Mouse (Mus musculus) heart, embryonic 13.5 days (tissue): Measurements from ENCODE around the gene Ppp6r1. TPM values are rescaled to one million over a fixed set of nuclear protein-coding genes. Genes with fewer than 3 reads are reported as not detected.
A peak's percentile ranks its signal among the peaks of the same experiment; 100 is the strongest.

Experiments used
- ATAC-seq: fragments of 200-750 bp; cut with Nextera tagmentation; 2 replicates; pipeline ENCODE4 v1.8.0; 2017; ENCODE audit warnings: moderate TSS enrichment; ENCODE audit not compliant: insufficient number of reproducible peaks, low FRiP score, low TSS enrichment; ENCODE audit errors: extremely low read depth
- H3K27ac ChIP-seq: fragments of 300-500 bp; sonication (generic); replicated peaks from 2 replicates; pipeline ENCODE4 v1.5.1; 2015; ENCODE audit warnings: moderate library complexity, mild to moderate bottlenecking, inconsistent platforms
- H3K27me3 ChIP-seq: fragments of 300-500 bp; sonication (generic); replicated peaks from 2 replicates; pipeline ENCODE4 v1.6.1; 2015; ENCODE audit warnings: mild to moderate bottlenecking, inconsistent platforms
- H3K36me3 ChIP-seq: fragments of 300-500 bp; sonication (generic); 2 replicates; pipeline ENCODE4 v1.6.1; 2015; ENCODE audit warnings: mild to moderate bottlenecking, inconsistent platforms
- H3K4me1 ChIP-seq: fragments of 300-500 bp; sonication (generic); 2 replicates; pipeline ENCODE4 v1.6.1; 2015; ENCODE audit warnings: inconsistent platforms
- H3K4me2 ChIP-seq: fragments of 300-500 bp; sonication (generic); 2 replicates; pipeline ENCODE4 v1.6.1; 2015; ENCODE audit warnings: inconsistent platforms, mild to moderate bottlenecking, moderate library complexity
- H3K4me3 ChIP-seq: fragments of 300-500 bp; sonication (generic); 2 replicates; pipeline ENCODE4 v1.5.1; 2015; ENCODE audit warnings: moderate library complexity, mild to moderate bottlenecking, inconsistent platforms
- H3K9ac ChIP-seq: fragments of 300-500 bp; sonication (generic); 2 replicates; pipeline ENCODE4 v1.6.1; 2015; ENCODE audit warnings: inconsistent platforms, mild to moderate bottlenecking, moderate library complexity
- H3K9me3 ChIP-seq: fragments of 300-500 bp; sonication (generic); 2 replicates; pipeline ENCODE4 v1.6.1; 2016; ENCODE audit warnings: inconsistent platforms
- WGBS: fragments of 180-500 bp; shearing (Covaris S2); methylation state at CpG from one replicate; pipeline ENCODE4 v1.1.7; 2015; ENCODE audit warnings: mixed read lengths; 5-methylcytosine and 5-hydroxymethylcytosine counted together
- polyA plus RNA-seq: library from polyadenylated mRNA; unstranded; fragments of >200 nt; fragmentation: Nextera tagmentation; extraction: Ambion mirVana; gene quantifications from 2 replicates; pipeline ENCODE4 v1.2.1, GENCODE M21; 2015

Gene Ppp6r1
- polyA plus RNA-seq, 1 experiment from 2014 or later = 7.4 TPM

DNA sequence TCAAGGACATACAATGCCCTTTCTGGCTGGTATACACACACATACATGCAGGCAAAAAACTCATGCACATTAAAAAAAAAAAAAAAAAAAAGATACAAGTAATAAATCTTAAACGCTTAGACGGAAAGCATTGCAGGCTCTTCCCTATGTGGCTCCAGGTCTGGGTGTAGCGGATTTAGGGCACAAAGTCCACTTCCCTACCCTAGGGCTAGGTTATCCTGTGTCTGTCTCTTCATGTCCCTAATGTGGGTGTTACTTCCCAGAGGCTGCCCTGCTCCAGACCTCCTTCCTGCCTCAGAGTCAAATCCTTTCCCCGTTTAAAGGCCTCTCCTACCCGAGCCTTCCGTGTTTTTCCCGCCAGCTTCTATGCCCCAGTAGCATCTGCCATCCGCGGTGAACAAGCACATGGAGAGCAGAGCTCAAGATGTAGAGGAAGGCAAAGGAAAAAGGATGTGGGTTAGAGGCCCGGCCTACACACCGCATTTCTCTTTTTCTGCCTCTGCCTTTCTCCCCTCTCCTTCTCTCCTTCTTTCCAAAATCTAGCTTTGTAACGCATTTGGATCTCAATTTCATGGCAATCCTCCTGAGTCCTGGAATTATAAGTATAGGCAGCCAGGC lies 15.4 kb upstream of the Ppp6r1 start:
- H3K9ac ChIP-seq = no peak overlapping the region
- peaks cover 7% of the 10 kb centered on the region; the same call in 1 of the 2 replicates for H3K4me1 ChIP-seq
- no peak overlapping the region for H3K4me3 ChIP-seq
- no peak for ATAC-seq
- peaks cover 82% of the 10 kb centered on the region for H3K36me3 ChIP-seq
- no peaks in the 10 kb centered on the region for H3K9me3 ChIP-seq
- no peak overlapping the region for H3K4me2 ChIP-seq
- no peaks in the 10 kb centered on the region for H3K27me3 ChIP-seq
- H3K27ac ChIP-seq = no peak overlapping the region
- WGBS = 87% methylated on average over 12 of the region's 12 CpGs

DNA sequence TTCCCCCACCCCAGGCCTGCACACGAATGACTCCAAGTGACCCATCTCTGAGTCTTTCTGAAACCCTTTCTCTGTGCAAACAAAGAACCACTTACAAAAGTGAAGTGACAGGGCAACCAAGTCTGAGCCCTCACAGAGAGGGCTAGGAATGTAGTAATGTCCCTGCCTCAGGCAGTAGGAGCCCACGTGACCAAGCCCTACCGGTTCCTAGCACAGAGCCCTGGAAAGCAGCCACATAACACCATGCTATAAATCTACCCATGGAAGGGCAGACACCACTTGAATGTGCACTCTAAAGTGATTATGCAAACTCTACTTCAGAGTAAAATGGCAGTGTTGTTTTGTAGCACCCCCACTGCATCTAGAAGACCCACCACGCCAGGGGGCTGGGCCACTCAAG lies 13.1 kb upstream of the Ppp6r1 start:
- Histone ChIP-seq H3K27me3 (no peaks in the 10 kb centered on the region), H3K4me3 (no peak overlapping the region), H3K9me3 (no peaks in the 10 kb centered on the region), H3K4me1 (peaks cover 7% of the 10 kb centered on the region; the same call in 1 of the 2 replicates), H3K36me3 (peaks cover 87% of the 10 kb centered on the region), H3K9ac (no peak overlapping the region), H3K27ac (peak overlapping the region; percentile 45; the same call in 1 of the 2 replicates), H3K4me2 (no peak overlapping the region)
- no peak for ATAC-seq
- 72% methylated on average over 4 of the region's 4 CpGs for WGBS

DNA sequence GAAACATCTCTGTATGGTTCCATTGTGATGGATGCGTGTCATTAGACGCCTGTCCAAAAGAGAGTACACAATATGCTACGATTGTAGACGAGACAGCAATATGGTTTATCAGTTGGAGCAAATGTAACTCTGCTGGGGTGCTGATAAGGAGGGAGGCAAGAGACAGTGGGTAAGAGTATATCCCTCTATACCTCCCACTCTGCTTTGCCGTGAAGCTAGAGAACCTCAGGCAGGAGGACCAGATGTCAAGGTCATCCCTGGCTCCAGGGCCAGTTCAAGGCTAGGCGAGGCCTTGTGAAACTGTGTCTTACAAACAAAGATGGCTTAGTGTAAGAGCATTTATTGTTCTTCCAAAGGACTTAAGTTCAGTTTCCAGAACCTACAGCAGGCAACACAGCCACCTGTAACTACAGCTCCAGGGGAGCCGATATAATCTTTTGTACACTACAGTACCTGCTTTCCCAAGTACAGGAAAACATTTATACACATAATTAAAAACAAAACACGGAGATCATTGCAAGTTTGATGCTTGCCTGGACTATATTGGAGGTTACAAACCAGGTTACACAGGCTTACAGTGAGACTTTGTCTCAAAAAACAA lies 11.9 kb upstream of the Ppp6r1 start:
- no peaks in the 10 kb centered on the region for H3K27me3 ChIP-seq
- no peak overlapping the region for H3K4me3 ChIP-seq
- no peak overlapping the region for H3K9ac ChIP-seq
- H3K27ac ChIP-seq = no peak overlapping the region
- H3K4me2 ChIP-seq = no peak overlapping the region
- peaks cover 89% of the 10 kb centered on the region for H3K36me3 ChIP-seq
- H3K9me3 ChIP-seq = no peaks in the 10 kb centered on the region
- ATAC-seq = no peak
- WGBS = 83% methylated on average over 8 of the region's 8 CpGs
- peaks cover 7% of the 10 kb centered on the region; the same call in 1 of the 2 replicates for H3K4me1 ChIP-seq

DNA sequence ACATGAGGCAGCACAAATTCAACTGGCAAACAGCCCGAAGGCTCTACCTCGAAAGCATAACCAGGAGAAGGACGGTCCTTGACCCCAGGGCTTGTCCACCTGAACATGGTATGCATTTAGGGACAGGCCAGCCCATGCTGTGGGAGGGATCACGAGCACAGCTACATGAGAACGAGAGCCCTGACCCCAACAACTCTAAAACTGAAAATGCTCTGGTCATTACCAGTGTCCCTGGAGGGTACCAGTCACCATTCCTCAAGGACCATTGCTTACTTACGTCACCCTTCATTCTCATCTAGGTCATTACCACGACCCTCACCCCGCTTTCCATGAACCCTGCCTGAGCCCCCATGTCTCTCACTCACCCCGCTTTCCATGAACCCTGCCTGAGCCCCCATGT lies 10.3 kb upstream of the Ppp6r1 start:
- Histone ChIP-seq H3K4me2 (no peak overlapping the region), H3K36me3 (peaks cover 82% of the 10 kb centered on the region), H3K27me3 (no peaks in the 10 kb centered on the region), H3K4me3 (no peak overlapping the region), H3K9ac (no peak overlapping the region), H3K4me1 (peaks cover 7% of the 10 kb centered on the region; the same call in 1 of the 2 replicates), H3K27ac (no peak overlapping the region), H3K9me3 (no peaks in the 10 kb centered on the region)
- no peak for ATAC-seq
- WGBS = 94% methylated on average over 9 of the region's 9 CpGs

DNA sequence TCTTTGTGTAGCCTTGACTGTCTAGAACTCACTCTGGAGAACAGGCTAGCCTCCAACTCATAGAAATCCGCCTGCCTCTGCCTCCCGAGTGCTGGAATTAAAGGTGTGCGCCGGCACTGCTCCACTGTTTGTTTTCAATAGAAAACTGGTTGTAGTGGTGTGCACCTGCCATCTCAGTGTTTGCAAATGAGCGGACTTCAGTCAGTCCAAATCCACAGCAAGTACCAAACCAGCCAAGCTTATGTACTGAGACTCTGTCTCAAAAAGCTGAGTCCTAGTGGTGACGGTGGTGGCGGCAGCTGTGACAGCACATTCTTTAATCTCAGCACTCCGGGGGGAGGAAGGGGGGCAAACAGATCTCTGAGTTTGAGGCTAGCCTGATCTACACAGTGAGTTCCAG lies 9.7 kb upstream of the Ppp6r1 start:
- peaks cover 82% of the 10 kb centered on the region for H3K36me3 ChIP-seq
- WGBS = 88% methylated on average over 8 of the region's 8 CpGs

DNA sequence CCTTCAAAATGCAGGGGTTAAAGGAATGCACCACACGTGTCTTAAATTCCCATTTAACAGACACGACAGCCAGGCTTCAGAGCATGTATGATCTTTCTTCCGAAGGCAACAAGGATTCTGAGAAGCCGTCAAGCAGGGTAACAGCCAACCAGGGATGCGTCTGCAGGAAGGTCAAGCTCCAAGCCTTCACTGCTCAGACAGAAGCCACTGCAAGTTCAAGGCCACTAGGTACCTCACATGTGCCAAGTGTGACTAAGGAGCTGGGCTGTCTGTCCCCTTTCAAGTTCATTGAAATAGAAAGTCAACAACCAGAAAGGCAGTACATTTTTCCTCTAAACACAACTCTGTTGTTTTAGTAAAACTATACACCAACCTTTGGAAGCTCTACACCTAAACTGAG lies 8.1 kb upstream of the Ppp6r1 start:
- H3K27ac ChIP-seq = no peak overlapping the region
- H3K4me2 ChIP-seq = no peak overlapping the region
- no peaks in the 10 kb centered on the region for H3K27me3 ChIP-seq
- ATAC-seq = no peak
- peaks cover 84% of the 10 kb centered on the region for H3K36me3 ChIP-seq
- no peak overlapping the region for H3K4me3 ChIP-seq
- H3K4me1 ChIP-seq = peaks cover 3% of the 10 kb centered on the region; the same call in 1 of the 2 replicates
- 90% methylated on average over 5 of the region's 5 CpGs for whole genome bisulfite sequencing
- no peaks in the 10 kb centered on the region for H3K9me3 ChIP-seq
- H3K9ac ChIP-seq = no peak overlapping the region

More for the DNA sequence above, 9.7 kb upstream of the Ppp6r1 start:
- Histone ChIP-seq H3K4me3 (no peak overlapping the region), H3K4me2 (no peak overlapping the region), H3K9me3 (no peaks in the 10 kb centered on the region), H3K9ac (no peak overlapping the region), H3K27me3 (no peaks in the 10 kb centered on the region), H3K4me1 (peaks cover 7% of the 10 kb centered on the region; the same call in 1 of the 2 replicates), H3K27ac (no peak overlapping the region)
- no peak for ATAC-seq

DNA sequence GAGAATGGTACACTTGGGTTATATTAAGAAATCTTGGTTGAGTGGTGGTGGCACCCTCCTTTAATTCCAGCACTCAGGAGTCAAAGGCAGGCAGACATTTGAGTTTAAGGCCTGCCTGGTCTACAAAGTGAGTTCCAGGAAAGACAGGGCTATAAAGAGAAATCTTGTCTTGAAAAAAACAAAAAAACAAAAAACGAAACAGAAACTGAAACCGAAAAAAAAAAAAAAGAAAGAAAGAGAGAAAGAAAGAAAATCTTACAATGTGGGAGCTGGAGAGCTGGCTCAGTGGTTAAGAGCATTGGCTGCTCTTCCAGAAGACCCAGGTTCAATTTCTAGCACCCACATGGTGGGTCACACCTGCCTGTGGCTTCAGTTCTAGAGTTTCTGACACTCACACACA lies 4.9 kb upstream of the Ppp6r1 start:
- H3K4me1 ChIP-seq = peaks cover 12% of the 10 kb centered on the region

DNA sequence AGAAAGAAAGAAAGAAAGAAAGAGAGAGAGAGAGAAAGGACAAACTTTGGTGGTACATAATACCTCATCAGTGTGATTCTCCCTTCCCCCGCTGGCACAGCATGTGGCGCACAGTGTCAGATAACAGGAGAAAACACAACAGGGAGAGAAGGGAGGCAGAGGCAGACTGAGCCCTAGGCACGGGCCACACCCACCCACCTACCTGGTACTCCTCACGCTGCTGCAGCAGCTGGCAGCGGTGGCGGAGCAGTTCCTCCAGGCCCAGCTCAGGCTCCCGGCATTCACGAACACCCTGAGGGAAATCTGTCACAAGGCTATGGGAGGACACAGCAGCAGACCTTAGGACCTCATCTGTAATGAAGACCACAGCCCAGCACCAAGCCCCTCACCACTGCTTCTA lies 4.4 kb upstream of the Ppp6r1 start:
- Histone ChIP-seq H3K9me3 (no peaks in the 10 kb centered on the region), H3K36me3 (peaks cover 59% of the 10 kb centered on the region), H3K27ac (no peak overlapping the region), H3K27me3 (no peaks in the 10 kb centered on the region), H3K4me3 (no peak overlapping the region), H3K4me2 (no peak overlapping the region), H3K9ac (no peak overlapping the region), H3K4me1 (peaks cover 12% of the 10 kb centered on the region)
- no peak for ATAC-seq
- WGBS = 62% methylated on average over 8 of the region's 8 CpGs

More for the DNA sequence above, 4.9 kb upstream of the Ppp6r1 start:
- H3K27ac ChIP-seq = no peak overlapping the region
- WGBS = 83% methylated on average over 2 of the region's 2 CpGs
- H3K9me3 ChIP-seq = no peaks in the 10 kb centered on the region
- no peak overlapping the region for H3K4me3 ChIP-seq
- H3K9ac ChIP-seq = no peak overlapping the region
- no peak overlapping the region for H3K4me2 ChIP-seq
- ATAC-seq = no peak
- no peaks in the 10 kb centered on the region for H3K27me3 ChIP-seq
- H3K36me3 ChIP-seq = peaks cover 64% of the 10 kb centered on the region

DNA sequence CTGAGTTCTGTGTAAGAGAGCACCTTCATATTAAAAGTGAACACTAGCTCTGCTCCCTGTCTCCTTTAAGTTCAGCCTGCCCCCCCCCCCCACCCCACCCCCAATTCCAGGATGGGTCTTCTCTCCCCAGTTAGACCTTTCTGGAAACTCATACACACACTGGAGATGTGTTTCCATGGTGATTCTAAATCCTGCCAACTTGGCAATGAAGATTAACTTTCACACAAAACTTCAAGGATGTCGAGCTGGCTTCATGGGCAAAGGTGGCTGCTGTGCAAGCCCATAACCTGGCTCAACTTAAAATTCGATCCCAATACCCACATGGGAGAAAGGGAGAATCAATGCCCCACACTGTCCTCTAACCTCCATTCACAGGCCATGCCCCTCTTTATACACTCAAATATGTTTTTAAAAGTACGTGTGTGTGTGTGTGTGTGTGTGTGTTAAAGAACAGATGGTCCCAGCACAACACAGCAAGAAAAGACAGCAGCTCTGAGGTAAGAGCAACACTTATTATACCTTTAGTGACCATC lies 1.2 kb upstream of the Ppp6r1 start:
- Histone ChIP-seq H3K4me2 (peak overlapping the region; percentile 98), H3K27me3 (no peaks in the 10 kb centered on the region), H3K27ac (peak overlapping the region; percentile 98), H3K9me3 (no peaks in the 10 kb centered on the region), H3K4me3 (peak overlapping the region; percentile 94), H3K9ac (peak overlapping the region; percentile 99), H3K4me1 (peaks cover 43% of the 10 kb centered on the region), H3K36me3 (peaks cover 35% of the 10 kb centered on the region)
- no peak for ATAC-seq
- WGBS = 68% methylated on average over 3 of the region's 3 CpGs

DNA sequence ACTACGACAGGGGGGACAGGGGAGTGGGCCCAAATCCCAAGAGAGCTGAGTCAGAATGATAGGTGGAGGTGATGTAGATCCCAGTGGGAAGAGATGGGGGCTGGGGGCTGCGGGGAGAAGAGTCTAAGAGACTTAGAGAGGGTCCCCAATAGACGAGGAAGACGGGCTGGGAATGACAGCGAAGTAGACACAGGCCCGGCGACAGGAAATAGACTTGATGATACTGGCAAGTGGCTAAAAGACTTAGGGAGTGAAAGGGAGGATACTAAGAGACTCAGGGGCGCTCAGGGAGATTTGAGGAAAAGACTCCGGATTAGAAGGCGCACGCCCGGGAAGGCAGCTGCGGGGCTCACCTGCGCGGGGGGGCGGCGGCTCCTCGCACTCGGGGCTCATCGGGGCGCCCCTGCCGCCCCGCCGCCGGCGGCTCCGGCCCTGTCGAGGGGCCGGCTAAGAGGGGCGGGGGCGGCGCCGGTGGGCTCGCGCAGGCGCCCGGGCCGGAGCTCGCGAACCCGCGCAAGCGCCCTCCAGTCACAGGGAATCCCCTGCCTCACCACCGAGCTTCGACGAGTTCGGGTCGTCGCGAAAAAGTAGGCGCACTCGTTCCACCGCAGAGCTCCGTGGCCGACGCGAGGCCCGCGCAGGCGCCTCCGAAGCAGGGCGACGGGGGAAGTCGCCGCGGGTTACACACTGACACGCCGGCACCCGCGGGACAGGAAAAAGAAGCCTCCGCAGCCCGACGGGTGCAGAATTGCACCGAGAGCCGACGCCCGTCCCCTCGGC lies 501 bp downstream of the Ppp6r1 start:
- peak overlapping the region; percentile 98 for H3K4me2 ChIP-seq
- peak; percentile 33 for ATAC-seq
- peak overlapping the region; percentile 94 for H3K4me3 ChIP-seq
- peaks cover 22% of the 10 kb centered on the region for H3K36me3 ChIP-seq
- peak overlapping the region; percentile 99 for H3K9ac ChIP-seq
- peak overlapping the region; percentile 98 for H3K27ac ChIP-seq
- H3K9me3 ChIP-seq = no peaks in the 10 kb centered on the region
- peaks cover 59% of the 10 kb centered on the region for H3K4me1 ChIP-seq
- no peaks in the 10 kb centered on the region for H3K27me3 ChIP-seq
- WGBS = under 1% methylated on average over 78 of the region's 78 CpGs

DNA sequence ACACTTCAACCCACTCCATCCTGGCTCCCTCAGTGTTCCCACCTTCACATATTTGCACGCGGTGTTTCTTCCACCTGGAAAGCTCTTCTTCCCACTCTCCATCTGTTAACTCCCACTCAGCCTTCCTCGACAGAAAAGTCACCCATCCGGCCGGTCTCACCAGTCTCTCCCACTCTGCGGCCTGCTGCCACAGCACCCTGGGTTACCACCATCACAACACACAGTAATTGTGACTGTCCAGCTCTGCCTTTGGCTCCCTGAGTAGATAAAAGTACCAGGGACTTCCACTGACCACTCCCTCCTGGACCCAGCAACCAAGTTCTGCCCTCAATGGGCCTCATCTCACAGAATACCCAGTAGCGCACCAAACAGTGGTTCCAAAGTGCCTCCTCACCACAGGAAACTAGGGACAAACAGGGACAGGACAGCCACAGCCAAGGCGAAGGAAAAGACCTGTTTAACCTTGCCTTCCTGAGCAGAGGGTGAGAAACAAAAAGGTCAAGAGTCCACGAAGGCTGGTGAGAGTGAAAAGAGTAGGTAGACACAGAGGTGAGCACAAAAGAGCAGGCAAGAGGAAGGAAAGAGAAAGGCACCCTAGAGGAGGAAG lies 1.2 kb downstream of the Ppp6r1 start:
- peak overlapping the region; percentile 99 for H3K9ac ChIP-seq
- no peaks in the 10 kb centered on the region for H3K27me3 ChIP-seq
- H3K27ac ChIP-seq = peak overlapping the region; percentile 98
- ATAC-seq = no peak
- no peaks in the 10 kb centered on the region for H3K9me3 ChIP-seq
- 39% methylated on average over 9 of the region's 9 CpGs for WGBS
- peak overlapping the region; percentile 98 for H3K4me2 ChIP-seq
- peak overlapping the region; percentile 94 for H3K4me3 ChIP-seq
- peaks cover 66% of the 10 kb centered on the region for H3K4me1 ChIP-seq
- H3K36me3 ChIP-seq = peaks cover 25% of the 10 kb centered on the region
